Mouse (Mus musculus) ES-Bruce4 (cell line): ENCODE measurements around the gene Olfr204. TPM values are rescaled to one million over a fixed set of nuclear protein-coding genes. Genes with fewer than 3 reads are reported as not detected.
"Not testable (repeated sequence)": the region's sequence is repeated elsewhere in the genome, so short reads cannot be mapped to it uniquely, and the experiment has no call there.

Experiments used
- H3K27ac ChIP-seq: 2 replicates; pipeline ENCODE4 v1.5.1; 2012; ENCODE audit warnings: low read length, inconsistent platforms; ENCODE audit not compliant: insufficient read depth
- H3K27me3 ChIP-seq: 2 replicates; pipeline ENCODE4 v1.6.1; 2012; ENCODE audit warnings: mild to moderate bottlenecking, low read length, inconsistent platforms; ENCODE audit not compliant: control insufficient read depth, poor library complexity, insufficient read depth, severe bottlenecking
- H3K36me3 ChIP-seq: 2 replicates; pipeline ENCODE4 v1.6.1; 2012; ENCODE audit warnings: inconsistent platforms, mild to moderate bottlenecking, low read length, moderate library complexity; ENCODE audit not compliant: control insufficient read depth, poor library complexity, insufficient read depth, severe bottlenecking
- H3K4me1 ChIP-seq: one replicate; pipeline ENCODE4 v1.8.1; 2011; ENCODE audit warnings: low read length; ENCODE audit not compliant: control insufficient read depth, insufficient read depth
- H3K4me3 ChIP-seq: 2 replicates; pipeline ENCODE4 v1.5.1; 2011; ENCODE audit warnings: low read depth, mild to moderate bottlenecking, low read length
- H3K9ac ChIP-seq: 2 replicates; pipeline ENCODE4 v1.6.1; 2012; ENCODE audit warnings: low read depth, mild to moderate bottlenecking, inconsistent platforms; ENCODE audit not compliant: poor library complexity, severe bottlenecking
- H3K9me3 ChIP-seq: replicated peaks from 2 replicates; pipeline ENCODE4 v1.6.1; 2012; ENCODE audit warnings: mild to moderate bottlenecking, low read length, inconsistent platforms; ENCODE audit not compliant: control insufficient read depth, poor library complexity, insufficient read depth, severe bottlenecking
- CTCF ChIP-seq: IDR thresholded peaks from one replicate; pipeline ENCODE4 v1.8.1; 2011; ENCODE audit warnings: low read depth, low read length
- EP300 ChIP-seq: IDR thresholded peaks from 2 replicates; pipeline ENCODE4 v1.6.1; 2011; ENCODE audit warnings: low read depth, low read length; ENCODE audit not compliant: insufficient read depth
- POLR2A ChIP-seq: IDR thresholded peaks from one replicate; pipeline ENCODE4 v1.8.1; 2011; ENCODE audit warnings: low read length; ENCODE audit not compliant: insufficient read depth
- polyA plus RNA-seq: library from polyadenylated mRNA; stranded (reverse); fragments of >200 nt; gene quantifications from 2 replicates; pipeline ENCODE4 v1.2.4, GENCODE M21; 2011; ENCODE audit warnings: low read depth; ENCODE audit not compliant: missing spikeins, insufficient read depth, insufficient read length

Olfr204 gene
- not detected in 2 replicates for polyA plus RNA-seq

- TF ChIP-seq CTCF (no peak), EP300 (no peak)
- H3K27ac ChIP-seq = no peak within 1 kb of the TSS
- no peaks in the 10 kb centered on the region for H3K9me3 ChIP-seq
- no peak within 1 kb of the TSS for H3K4me3 ChIP-seq
- no peak within 1 kb of the TSS for H3K9ac ChIP-seq
- no peaks in the 10 kb centered on the region for H3K27me3 ChIP-seq
- no peaks in the 10 kb centered on the region for H3K36me3 ChIP-seq
- H3K4me1 ChIP-seq = no peaks in the 10 kb centered on the region
Measured at GRCm38 (mm10) chr16:59318148-59318547, at the start of gene Olfr204. Olfr204 (minus strand) TSS chr16:59318248.

GRCm38 (mm10) chr16:59363893-59364292, 45.8 kb upstream of the Olfr204 start, which contains the start of gene Olfr209:
Olfr209 (minus strand) TSS chr16:59363993.
- no peaks in the 10 kb centered on the region for H3K9me3 ChIP-seq
- H3K4me1 ChIP-seq = no peaks in the 10 kb centered on the region
- H3K4me3 ChIP-seq = no peak within 1 kb of the TSS
- H3K27me3 ChIP-seq = no peaks in the 10 kb centered on the region
- TF ChIP-seq POLR2A (no peak), EP300 (no peak), CTCF (no peak)
- no peak within 1 kb of the TSS for H3K27ac ChIP-seq
- H3K9ac ChIP-seq = no peak within 1 kb of the TSS
- H3K36me3 ChIP-seq = no peaks in the 10 kb centered on the region

GRCm38 (mm10) chr16:59349146-59349545, 31.1 kb upstream of the Olfr204 start, which contains the start of gene Olfr206:
Olfr206 (minus strand) TSS chr16:59349246.
- TF ChIP-seq EP300 (no peak), POLR2A (no peak)
- Histone ChIP-seq H3K27me3 (no peaks in the 10 kb centered on the region), H3K36me3 (no peaks in the 10 kb centered on the region), H3K4me3 (no peak within 1 kb of the TSS), H3K9me3 (no peaks in the 10 kb centered on the region), H3K9ac (no peak within 1 kb of the TSS), H3K4me1 (no peaks in the 10 kb centered on the region), H3K27ac (no peak within 1 kb of the TSS)

GRCm38 (mm10) chr16:59331038-59331437, 13.0 kb upstream of the Olfr204 start, which contains the start of gene Olfr205:
Olfr205 (minus strand) TSS chr16:59331138.
- Histone ChIP-seq H3K27ac (no peak within 1 kb of the TSS), H3K4me3 (no peak within 1 kb of the TSS), H3K36me3 (no peaks in the 10 kb centered on the region), H3K27me3 (no peaks in the 10 kb centered on the region), H3K9ac (no peak within 1 kb of the TSS), H3K4me1 (no peaks in the 10 kb centered on the region), H3K9me3 (no peaks in the 10 kb centered on the region)
- TF ChIP-seq EP300 (no peak), CTCF (no peak), POLR2A (no peak)

- H3K27ac ChIP-seq, H3K4me1 ChIP-seq, H3K27me3 ChIP-seq, H3K9ac ChIP-seq, H3K4me3 ChIP-seq, H3K9me3 ChIP-seq, H3K36me3 ChIP-seq: not testable (repeated sequence)
Measured at GRCm38 (mm10) chr16:59323262-59323661, 5.2 kb upstream of the Olfr204 start.

- Histone ChIP-seq H3K27me3 (no peaks in the 10 kb centered on the region), H3K9ac (no peak within 1 kb of the TSS), H3K27ac (no peak within 1 kb of the TSS), H3K4me1 (no peaks in the 10 kb centered on the region), H3K4me3 (no peak within 1 kb of the TSS), H3K9me3 (no peaks in the 10 kb centered on the region), H3K36me3 (no peaks in the 10 kb centered on the region)
- TF ChIP-seq EP300 (no peak), POLR2A (no peak), CTCF (no peak)
Measured at GRCm38 (mm10) chr16:59298581-59298980, 19.5 kb downstream of the Olfr204 start, which contains the start of gene Olfr203. Olfr203 (plus strand) TSS chr16:59298881.

GRCm38 (mm10) chr16:59287576-59287975, 30.5 kb downstream of the Olfr204 start:
- not testable (repeated sequence) for H3K9me3 ChIP-seq, H3K27ac ChIP-seq, H3K27me3 ChIP-seq, H3K4me3 ChIP-seq, H3K36me3 ChIP-seq, H3K4me1 ChIP-seq, H3K9ac ChIP-seq
